Mouse (Mus musculus) midbrain, embryonic 10.5 days (tissue): ENCODE measurements around the gene Cebpa. TPM values are rescaled to one million over a fixed set of nuclear protein-coding genes. Genes with fewer than 3 reads are reported as not detected.

Experiments used
- DNase-seq: peaks from one replicate; pipeline ENCODE4 v3.0.0-alpha.2; 2017; ENCODE audit warnings: low spot score
- H3K27ac ChIP-seq: fragments of 300-500 bp; sonication (generic); replicated peaks from 2 replicates; pipeline ENCODE4 v1.5.1; 2016; ENCODE audit warnings: mild to moderate bottlenecking
- H3K27me3 ChIP-seq: fragments of 300-500 bp; sonication (generic); 2 replicates; pipeline ENCODE4 v1.6.1; 2016; ENCODE audit warnings: low read depth, mild to moderate bottlenecking; ENCODE audit not compliant: poor library complexity, severe bottlenecking
- H3K36me3 ChIP-seq: fragments of 300-500 bp; sonication (generic); 2 replicates; pipeline ENCODE4 v1.6.1; 2016; ENCODE audit warnings: mild to moderate bottlenecking, moderate library complexity
- H3K4me1 ChIP-seq: fragments of 300-500 bp; sonication (generic); 2 replicates; pipeline ENCODE4 v1.6.1; 2016
- H3K4me3 ChIP-seq: fragments of 300-500 bp; sonication (generic); 2 replicates; pipeline ENCODE4 v1.5.1; 2016; ENCODE audit warnings: mild to moderate bottlenecking, moderate library complexity
- H3K9me3 ChIP-seq: fragments of 300-500 bp; sonication (generic); replicated peaks from 2 replicates; pipeline ENCODE4 v1.6.1; 2016; ENCODE audit warnings: mild to moderate bottlenecking
- WGBS: fragments of 180-500 bp; shearing (Covaris S2); methylation state at CpG from one replicate; pipeline ENCODE4 v1.1.7; 2016; 5-methylcytosine and 5-hydroxymethylcytosine counted together
- polyA plus RNA-seq: library from polyadenylated mRNA; unstranded; fragments of >200 nt; fragmentation: Nextera tagmentation; extraction: Ambion mirVana; gene quantifications from 2 replicates; pipeline ENCODE4 v1.2.1, GENCODE M21; 2016

Cebpa gene
- polyA plus RNA-seq, 1 experiment from 2014 or later = 0.38 TPM

GRCm38 (mm10) chr7:35107630-35108029, 11.5 kb upstream of the Cebpa start:
- Histone ChIP-seq H3K36me3 (no peaks in the 10 kb centered on the region), H3K4me3 (no peak overlapping the region), H3K9me3 (peaks cover 6% of the 10 kb centered on the region; the same call in 1 of the 2 replicates), H3K4me1 (peaks cover 9% of the 10 kb centered on the region), H3K27ac (no peak overlapping the region), H3K27me3 (no peaks in the 10 kb centered on the region)
- no peak for DNase-seq
- WGBS = 49% methylated on average over 3 of the region's 3 CpGs

DNA sequence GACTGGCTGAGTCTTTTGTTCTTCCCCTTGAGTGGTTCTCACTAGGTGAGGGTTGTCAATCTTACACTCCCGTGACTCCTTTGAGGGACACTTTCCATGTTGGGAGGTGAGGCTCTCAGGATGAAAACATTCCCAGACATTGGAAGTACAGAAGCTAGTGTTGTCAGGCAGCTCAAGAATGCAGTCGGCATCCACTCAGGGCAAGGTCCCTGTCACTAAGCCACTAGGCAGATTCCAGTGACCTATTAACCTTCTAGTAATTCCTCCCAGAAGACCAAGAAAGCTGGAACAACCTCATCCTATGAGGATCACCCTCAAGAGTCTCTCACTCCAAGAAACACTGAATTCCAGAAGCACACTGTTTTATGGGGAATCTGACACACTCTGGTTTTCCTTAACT, 11.0 kb upstream of the Cebpa start:
- peaks cover 6% of the 10 kb centered on the region; the same call in 1 of the 2 replicates for H3K9me3 ChIP-seq
- H3K27ac ChIP-seq = no peak overlapping the region
- WGBS = 22% methylated on average over 2 of the region's 2 CpGs
- no peak overlapping the region for H3K4me3 ChIP-seq
- peaks cover 3% of the 10 kb centered on the region; the same call in 1 of the 2 replicates for H3K27me3 ChIP-seq
- DNase-seq = no peak
- H3K36me3 ChIP-seq = no peaks in the 10 kb centered on the region
- H3K4me1 ChIP-seq = peaks cover 9% of the 10 kb centered on the region

DNA sequence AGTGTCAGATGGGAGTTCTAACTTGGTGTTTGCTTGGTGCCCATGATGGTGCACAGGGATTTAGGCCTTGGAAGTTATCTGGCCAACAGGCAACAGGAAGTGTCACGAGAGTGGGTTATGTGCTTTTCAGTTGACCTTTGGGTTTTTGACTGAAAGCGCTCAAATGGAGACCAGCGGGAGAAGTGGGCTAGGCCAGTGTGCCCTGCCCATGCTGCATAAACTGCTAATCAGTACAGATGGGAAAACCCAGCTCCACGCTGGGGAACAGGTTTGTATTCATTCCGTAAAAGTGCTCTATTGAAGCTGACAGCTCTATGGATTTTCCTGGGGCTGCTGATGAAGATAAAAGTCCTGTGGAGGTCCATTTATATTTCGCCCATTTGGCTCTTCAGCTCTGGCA, 10.4 kb upstream of the Cebpa start:
- 75% methylated on average over 6 of the region's 6 CpGs for WGBS

DNA sequence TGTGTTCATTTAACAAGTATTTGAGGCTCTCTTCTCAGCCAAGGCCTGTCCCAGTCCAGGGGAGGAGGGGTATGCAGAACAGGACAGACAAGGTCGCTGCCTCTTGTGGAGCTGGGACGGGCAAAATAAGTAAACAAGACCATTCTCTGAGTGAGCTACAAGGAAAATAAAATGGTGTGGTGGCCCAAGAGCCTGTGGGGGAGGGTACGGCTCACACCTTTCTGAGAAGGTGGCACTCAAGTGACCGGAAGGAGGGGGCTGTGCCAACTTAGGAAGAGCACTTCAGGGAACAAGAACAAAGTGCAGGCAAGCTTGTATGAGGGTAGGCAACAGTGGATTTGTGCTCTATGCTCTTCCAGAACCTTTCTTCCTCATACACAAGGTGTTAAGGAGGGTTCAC, 6.0 kb upstream of the Cebpa start:
- peaks cover 10% of the 10 kb centered on the region for H3K4me1 ChIP-seq
- no peak overlapping the region for H3K27ac ChIP-seq
- H3K4me3 ChIP-seq = no peak overlapping the region
- no peak for DNase-seq
- H3K9me3 ChIP-seq = no peaks in the 10 kb centered on the region
- H3K27me3 ChIP-seq = peaks cover 48% of the 10 kb centered on the region
- H3K36me3 ChIP-seq = no peaks in the 10 kb centered on the region
- 63% methylated on average over 4 of the region's 4 CpGs for WGBS

More for the DNA sequence above, 10.4 kb upstream of the Cebpa start:
- Histone ChIP-seq H3K27ac (no peak overlapping the region), H3K4me1 (peaks cover 9% of the 10 kb centered on the region), H3K36me3 (no peaks in the 10 kb centered on the region), H3K4me3 (no peak overlapping the region), H3K9me3 (peaks cover under 1% of the 10 kb centered on the region; the same call in 1 of the 2 replicates), H3K27me3 (peaks cover 9% of the 10 kb centered on the region; the same call in 1 of the 2 replicates)
- no peak for DNase-seq

GRCm38 (mm10) chr7:35113721-35114120, 5.4 kb upstream of the Cebpa start:
- DNase-seq = no peak
- Histone ChIP-seq H3K9me3 (no peaks in the 10 kb centered on the region), H3K27ac (no peak overlapping the region), H3K27me3 (peaks cover 52% of the 10 kb centered on the region), H3K36me3 (no peaks in the 10 kb centered on the region), H3K4me1 (peaks cover 15% of the 10 kb centered on the region), H3K4me3 (no peak overlapping the region)
- WGBS = 79% methylated on average over 5 of the region's 5 CpGs

- WGBS = 60% methylated on average over 3 of the region's 3 CpGs
- peaks cover 42% of the 10 kb centered on the region for H3K4me1 ChIP-seq
- H3K27me3 ChIP-seq = peaks cover 80% of the 10 kb centered on the region
- no peak overlapping the region for H3K4me3 ChIP-seq
- DNase-seq = no peak
- H3K9me3 ChIP-seq = no peaks in the 10 kb centered on the region
- H3K36me3 ChIP-seq = no peaks in the 10 kb centered on the region
- no peak overlapping the region for H3K27ac ChIP-seq
Observed at GRCm38 (mm10) chr7:35116524-35116923, 2.6 kb upstream of the Cebpa start.

- no peaks in the 10 kb centered on the region for H3K36me3 ChIP-seq
- no peaks in the 10 kb centered on the region for H3K9me3 ChIP-seq
- H3K4me1 ChIP-seq = peaks cover 42% of the 10 kb centered on the region
- 27% methylated on average over 5 of the region's 5 CpGs for WGBS
- no peak overlapping the region for H3K27ac ChIP-seq
- no peak for DNase-seq
- H3K4me3 ChIP-seq = peak overlapping the region; percentile 67; the same call in 1 of the 2 replicates
- peaks cover 86% of the 10 kb centered on the region for H3K27me3 ChIP-seq
Observed at GRCm38 (mm10) chr7:35117052-35117451, 2.0 kb upstream of the Cebpa start.

- no peaks in the 10 kb centered on the region for H3K36me3 ChIP-seq
- DNase-seq = no peak
- peaks cover 92% of the 10 kb centered on the region for H3K27me3 ChIP-seq
- peak overlapping the region; percentile 79; the same call in 1 of the 2 replicates for H3K27ac ChIP-seq
- H3K4me3 ChIP-seq = peak overlapping the region; percentile 67
- peaks cover 42% of the 10 kb centered on the region for H3K4me1 ChIP-seq
- under 1% methylated on average over 25 of the region's 25 CpGs for WGBS
- no peaks in the 10 kb centered on the region for H3K9me3 ChIP-seq
Observed at GRCm38 (mm10) chr7:35117761-35118098, 1.4 kb upstream of the Cebpa start.

DNA sequence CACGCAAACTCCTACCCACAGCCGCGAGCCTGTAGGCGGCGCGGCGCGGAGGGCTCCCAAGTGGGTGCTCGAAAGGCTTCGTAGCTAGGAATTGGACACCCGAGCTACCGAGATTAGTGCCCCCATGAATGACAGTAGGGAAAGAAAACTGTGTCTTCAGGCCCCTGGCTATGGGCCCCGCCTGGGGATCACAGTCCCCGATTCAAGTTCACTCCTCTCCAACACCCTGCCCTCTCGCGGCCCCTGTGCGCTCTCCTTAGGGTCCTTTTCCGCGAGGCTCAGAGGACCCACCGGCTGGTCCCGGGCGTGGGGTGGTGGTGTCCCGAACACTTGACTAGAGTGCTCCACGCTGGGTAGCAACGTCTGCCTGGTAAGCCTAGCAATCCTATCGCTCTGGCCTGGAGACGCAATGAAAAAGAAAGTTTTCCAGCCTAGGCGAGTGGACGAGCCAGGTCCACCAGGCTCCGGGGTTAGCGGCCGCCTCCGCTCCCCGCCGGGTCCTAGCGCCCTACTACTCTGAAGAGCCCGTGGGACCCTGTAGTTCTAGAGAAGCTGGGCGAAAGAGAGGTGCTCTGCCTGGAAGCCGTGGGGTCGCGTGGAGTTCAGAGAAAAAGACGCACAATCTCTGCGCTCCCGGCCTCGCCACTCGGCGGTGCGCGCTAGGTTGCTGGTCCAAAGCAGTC, 853 bp upstream of the Cebpa start:
- Histone ChIP-seq H3K9me3 (no peaks in the 10 kb centered on the region), H3K4me3 (peak overlapping the region; percentile 67), H3K27me3 (peaks cover 93% of the 10 kb centered on the region), H3K36me3 (no peaks in the 10 kb centered on the region), H3K27ac (peak overlapping the region; percentile 79), H3K4me1 (peaks cover 42% of the 10 kb centered on the region)
- DNase-seq = peak; percentile 85
- under 1% methylated on average over 49 of the region's 49 CpGs for whole genome bisulfite sequencing

DNA sequence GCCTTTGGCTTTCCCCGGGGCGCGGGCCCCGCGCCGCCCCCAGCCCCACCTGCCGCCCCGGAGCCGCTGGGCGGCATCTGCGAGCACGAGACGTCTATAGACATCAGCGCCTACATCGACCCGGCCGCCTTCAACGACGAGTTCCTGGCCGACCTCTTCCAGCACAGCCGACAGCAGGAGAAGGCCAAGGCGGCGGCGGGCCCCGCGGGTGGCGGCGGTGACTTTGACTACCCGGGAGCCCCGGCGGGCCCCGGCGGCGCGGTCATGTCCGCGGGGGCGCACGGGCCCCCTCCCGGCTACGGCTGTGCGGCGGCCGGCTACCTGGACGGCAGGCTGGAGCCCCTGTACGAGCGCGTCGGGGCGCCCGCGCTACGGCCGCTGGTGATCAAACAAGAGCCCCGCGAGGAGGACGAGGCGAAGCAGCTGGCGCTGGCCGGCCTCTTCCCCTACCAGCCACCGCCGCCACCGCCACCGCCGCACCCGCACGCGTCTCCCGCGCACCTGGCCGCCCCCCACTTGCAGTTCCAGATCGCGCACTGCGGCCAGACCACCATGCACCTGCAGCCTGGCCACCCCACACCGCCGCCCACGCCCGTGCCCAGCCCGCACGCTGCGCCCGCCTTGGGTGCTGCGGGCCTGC, 533 bp downstream of the Cebpa start:
- H3K4me3 ChIP-seq = peak overlapping the region; percentile 67
- peaks cover 96% of the 10 kb centered on the region for H3K27me3 ChIP-seq
- peaks cover 51% of the 10 kb centered on the region for H3K4me1 ChIP-seq
- peak; percentile 70 for DNase-seq
- 1% methylated on average over 80 of the region's 83 CpGs for WGBS
- peak overlapping the region; percentile 79 for H3K27ac ChIP-seq
- H3K36me3 ChIP-seq = no peaks in the 10 kb centered on the region
- H3K9me3 ChIP-seq = no peaks in the 10 kb centered on the region

GRCm38 (mm10) chr7:35120146-35120691, 1.1 kb downstream of the Cebpa start:
- Histone ChIP-seq H3K4me3 (peak overlapping the region; percentile 67), H3K9me3 (no peaks in the 10 kb centered on the region), H3K36me3 (no peaks in the 10 kb centered on the region), H3K27ac (peak overlapping the region; percentile 79; the same call in 1 of the 2 replicates), H3K27me3 (peaks cover 97% of the 10 kb centered on the region), H3K4me1 (peaks cover 51% of the 10 kb centered on the region)
- peak; percentile 61 for DNase-seq
- under 1% methylated on average over 53 of the region's 53 CpGs for WGBS

DNA sequence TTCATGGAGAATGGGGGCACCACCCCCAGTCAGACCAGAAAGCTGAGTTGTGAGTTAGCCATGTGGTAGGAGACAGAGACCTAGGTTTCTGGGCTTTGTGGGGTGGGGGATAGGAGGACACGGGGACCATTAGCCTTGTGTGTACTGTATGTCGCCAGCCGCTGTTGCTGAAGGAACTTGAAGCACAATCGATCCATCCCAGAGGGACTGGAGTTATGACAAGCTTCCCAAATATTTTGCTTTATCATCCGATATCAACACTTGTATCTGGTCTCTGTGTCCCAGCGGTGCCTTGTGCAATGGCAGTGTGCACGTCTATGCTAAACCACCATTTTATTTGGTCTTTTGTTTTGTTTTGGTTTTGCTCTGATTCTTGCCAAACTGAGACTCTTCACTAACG, 2.1 kb downstream of the Cebpa start:
- 37% methylated on average over 8 of the region's 8 CpGs for WGBS
- Histone ChIP-seq H3K27ac (no peak overlapping the region), H3K9me3 (no peaks in the 10 kb centered on the region), H3K4me1 (peaks cover 51% of the 10 kb centered on the region), H3K36me3 (no peaks in the 10 kb centered on the region), H3K27me3 (peaks cover 95% of the 10 kb centered on the region), H3K4me3 (peak overlapping the region; percentile 67; the same call in 1 of the 2 replicates)
- DNase-seq = no peak
